Mouse (Mus musculus) lung, postnatal 0 days (tissue): ENCODE results near the gene Kiss1. TPM values are rescaled to one million over a fixed set of nuclear protein-coding genes. Genes with fewer than 3 reads are reported as not detected.
"Not testable (repeated sequence)": the region's sequence is repeated elsewhere in the genome, so short reads cannot be mapped to it uniquely, and the experiment has no call there.

Experiments used
- ATAC-seq: fragments of 200-750 bp; cut with Nextera tagmentation; 2 replicates; pipeline ENCODE4 v1.8.0; 2017; ENCODE audit warnings: moderate library complexity
- DNase-seq: peaks from one replicate; pipeline ENCODE4 v3.0.0-alpha.2; 2016; ENCODE audit warnings: low spot score
- H3K27ac ChIP-seq: fragments of 300-500 bp; sonication (generic); 2 replicates; pipeline ENCODE4 v1.5.1; 2014; ENCODE audit warnings: antibody characterized with exemption, mild to moderate bottlenecking, low read length, mixed read lengths
- H3K27me3 ChIP-seq: fragments of 300-500 bp; sonication (generic); replicated peaks from 2 replicates; pipeline ENCODE4 v1.6.1; 2014; ENCODE audit warnings: low read length, mixed read lengths; ENCODE audit not compliant: insufficient read depth
- H3K36me3 ChIP-seq: fragments of 300-500 bp; sonication (generic); 2 replicates; pipeline ENCODE4 v1.6.1; 2014; ENCODE audit warnings: low read length, mixed read lengths; ENCODE audit not compliant: insufficient read depth
- H3K4me1 ChIP-seq: fragments of 300-500 bp; sonication (generic); 2 replicates; pipeline ENCODE4 v1.6.1; 2014; ENCODE audit warnings: antibody characterized with exemption, low read depth, low read length, mixed read lengths; ENCODE audit not compliant: insufficient read depth
- H3K4me2 ChIP-seq: fragments of 300-500 bp; sonication (generic); replicated peaks from 2 replicates; pipeline ENCODE4 v1.6.1; 2014; ENCODE audit warnings: low read depth, mild to moderate bottlenecking, low read length, moderate library complexity, mixed read lengths
- H3K4me3 ChIP-seq: fragments of 300-500 bp; sonication (generic); 2 replicates; pipeline ENCODE4 v1.5.1; 2014; ENCODE audit warnings: low read depth, low read length
- H3K9ac ChIP-seq: fragments of 300-500 bp; sonication (generic); replicated peaks from 2 replicates; pipeline ENCODE4 v1.6.1; 2014; ENCODE audit warnings: low read depth, mild to moderate bottlenecking
- H3K9me3 ChIP-seq: fragments of 300-500 bp; sonication (generic); 2 replicates; pipeline ENCODE4 v1.6.1; 2016; ENCODE audit warnings: low read length, mixed read lengths
- CTCF ChIP-seq: IDR thresholded peaks from 2 replicates; pipeline ENCODE4 v1.5.1; 2016; ENCODE audit warnings: antibody characterized with exemption, mild to moderate bottlenecking
- EP300 ChIP-seq: IDR thresholded peaks from 2 replicates; pipeline ENCODE4 v1.6.1; 2016; ENCODE audit warnings: antibody characterized with exemption, mild to moderate bottlenecking, control low read depth
- WGBS: fragments of 180-500 bp; shearing (Covaris S2); extraction: QIAGEN DNeasy Blood & Tissue Kit; methylation state at CpG from one replicate; pipeline ENCODE4 v1.1.7; 2014; 5-methylcytosine and 5-hydroxymethylcytosine counted together
- polyA plus RNA-seq: library from polyadenylated mRNA; unstranded; fragments of >200 nt; fragmentation: Nextera tagmentation; extraction: Ambion mirVana; gene quantifications from 2 replicates; pipeline ENCODE4 v1.2.1, GENCODE M21; 2015

The Kiss1 gene
- polyA plus RNA-seq, 1 experiment from 2014 or later, result 19.2 TPM

- Histone ChIP-seq H3K36me3 (no peaks in the 10 kb centered on the region), H3K9ac (no peak overlapping the region), H3K4me3 (no peak overlapping the region), H3K4me2 (no peak overlapping the region), H3K9me3 (no peaks in the 10 kb centered on the region), H3K27ac (no peak overlapping the region), H3K4me1 (peaks cover 17% of the 10 kb centered on the region; the same call in 1 of the 2 replicates), H3K27me3 (no peaks in the 10 kb centered on the region)
- 61% methylated on average over 6 of the region's 6 CpGs for WGBS
- TF ChIP-seq CTCF (no peak), EP300 (no peak)
- ATAC-seq, result no peak
- DNase-seq, result no peak
Observed at GRCm38 (mm10) chr1:133328299-133328795, 6.7 kb downstream of the Kiss1 start.

GRCm38 (mm10) chr1:133328896-133329637 lies 7.4 kb downstream of the Kiss1 start:
- peak overlapping the region; percentile 26; the same call in 1 of the 2 replicates for H3K27ac ChIP-seq
- H3K4me1 ChIP-seq, result peaks cover 17% of the 10 kb centered on the region; the same call in 1 of the 2 replicates
- no peak overlapping the region for H3K9ac ChIP-seq
- H3K36me3 ChIP-seq, result no peaks in the 10 kb centered on the region
- no peaks in the 10 kb centered on the region for H3K27me3 ChIP-seq
- H3K9me3 ChIP-seq, result no peaks in the 10 kb centered on the region
- peak; percentile 52 for DNase-seq
- WGBS, result 5% methylated on average over 31 of the region's 34 CpGs
- no peak for TF ChIP-seq EP300
- TF ChIP-seq CTCF, result no peak
- ATAC-seq, result peak; percentile 72
- H3K4me3 ChIP-seq, result peak overlapping the region; percentile 21; the same call in 1 of the 2 replicates
- peak overlapping the region; percentile 52 for H3K4me2 ChIP-seq

- ATAC-seq (no peak), DNase-seq (no peak)
Observed at GRCm38 (mm10) chr1:133329638-133329964, 7.9 kb downstream of the Kiss1 start.

GRCm38 (mm10) chr1:133331142-133331541 lies 9.5 kb downstream of the Kiss1 start:
- no peak overlapping the region for H3K4me3 ChIP-seq
- H3K9ac ChIP-seq, result no peak overlapping the region
- H3K4me2 ChIP-seq, result no peak overlapping the region
- no peaks in the 10 kb centered on the region for H3K9me3 ChIP-seq
- H3K4me1 ChIP-seq, result peaks cover 17% of the 10 kb centered on the region; the same call in 1 of the 2 replicates
- no peak for DNase-seq
- no peak for TF ChIP-seq EP300
- TF ChIP-seq CTCF, result no peak
- 59% methylated on average over 3 of the region's 3 CpGs for WGBS
- no peak for ATAC-seq
- no peaks in the 10 kb centered on the region for H3K36me3 ChIP-seq
- H3K27ac ChIP-seq, result no peak overlapping the region
- no peaks in the 10 kb centered on the region for H3K27me3 ChIP-seq

More at GRCm38 (mm10) chr1:133329638-133329964, 7.9 kb downstream of the Kiss1 start:
- H3K36me3 ChIP-seq, result no peaks in the 10 kb centered on the region
- no peak for TF ChIP-seq CTCF
- TF ChIP-seq EP300, result no peak
- H3K4me1 ChIP-seq, result peaks cover 17% of the 10 kb centered on the region; the same call in 1 of the 2 replicates
- peak overlapping the region; percentile 52 for H3K4me2 ChIP-seq
- H3K4me3 ChIP-seq, result peak overlapping the region; percentile 21; the same call in 1 of the 2 replicates
- no peaks in the 10 kb centered on the region for H3K27me3 ChIP-seq
- H3K9me3 ChIP-seq, result no peaks in the 10 kb centered on the region
- no peak overlapping the region for H3K9ac ChIP-seq
- 22% methylated on average over 7 of the region's 7 CpGs for WGBS
- H3K27ac ChIP-seq, result 0 out of 2 replicates have a peak overlapping the region, but pooled peaks have one; percentile 26

- H3K36me3 ChIP-seq, result no peaks in the 10 kb centered on the region
- H3K9me3 ChIP-seq, result no peaks in the 10 kb centered on the region
- H3K27me3 ChIP-seq, result no peaks in the 10 kb centered on the region
- H3K4me1 ChIP-seq, result peaks cover 17% of the 10 kb centered on the region; the same call in 1 of the 2 replicates
- 85% methylated on average over 11 of the region's 11 CpGs for WGBS
- H3K4me3 ChIP-seq, result no peak overlapping the region
- TF ChIP-seq EP300 (no peak), CTCF (no peak)
- DNase-seq (no peak), ATAC-seq (no peak)
- no peak overlapping the region for H3K27ac ChIP-seq
- no peak overlapping the region for H3K9ac ChIP-seq
- no peak overlapping the region for H3K4me2 ChIP-seq
Observed at GRCm38 (mm10) chr1:133332656-133333430, 11.2 kb downstream of the Kiss1 start.

GRCm38 (mm10) chr1:133333937-133334336 lies 12.3 kb downstream of the Kiss1 start:
- Histone ChIP-seq H3K4me3 (no peak overlapping the region), H3K27ac (no peak overlapping the region), H3K9me3 (no peaks in the 10 kb centered on the region), H3K4me2 (no peak overlapping the region), H3K9ac (no peak overlapping the region), H3K27me3 (no peaks in the 10 kb centered on the region), H3K36me3 (no peaks in the 10 kb centered on the region), H3K4me1 (peaks cover 9% of the 10 kb centered on the region; the same call in 1 of the 2 replicates)
- no peak for ATAC-seq
- DNase-seq, result no peak
- 73% methylated on average over 6 of the region's 6 CpGs for WGBS
- no peak for TF ChIP-seq CTCF
- TF ChIP-seq EP300, result no peak

- H3K4me3 ChIP-seq, H3K4me1 ChIP-seq, H3K27ac ChIP-seq, H3K27me3 ChIP-seq, DNase-seq, H3K9me3 ChIP-seq, H3K36me3 ChIP-seq, H3K9ac ChIP-seq, ATAC-seq, H3K4me2 ChIP-seq: not testable (repeated sequence)
- WGBS, result 50% methylated on average over 1 of the region's 1 CpGs
Observed at GRCm38 (mm10) chr1:133340403-133340802, 18.7 kb downstream of the Kiss1 start.
